Mouse (Mus musculus): ENCODE data around the gene Tigar. TPM values are rescaled to one million over a fixed set of nuclear protein-coding genes. Genes with fewer than 3 reads are reported as not detected.

The Tigar gene
- 16.1 and 22.9 TPM in 2 replicates for total RNA-seq (2021)
- long read RNA-seq, partial matches to known transcripts: 1 of 9 reads
- long read RNA-seq, other reads (novel, unspliced or antisense): 6 of 9 reads

- peak; percentile 93 for DNase-seq
These were observed at the start of gene Tigar for GRCm38 (mm10) chr6:127109402-127109930. TSS of gene Tigar (minus strand) at chr6:127109557.

- DNase-seq: no peak
These were observed 48.0 kb upstream of the Tigar start for GRCm38 (mm10) chr6:127157321-127157720.

GRCm38 (mm10) chr6:127155468-127155867 is 46.1 kb upstream of the Tigar start:
- DNase-seq: peak; percentile 24

GRCm38 (mm10) chr6:127154708-127155268 is 45.4 kb upstream of the Tigar start:
- DNase-seq: peak; percentile 74

- no peak for DNase-seq
These were observed 44.8 kb upstream of the Tigar start for GRCm38 (mm10) chr6:127153972-127154707.

GRCm38 (mm10) chr6:127153296-127153800 is 44.0 kb upstream of the Tigar start:
- DNase-seq: peak; percentile 68

GRCm38 (mm10) chr6:127152106-127152951 is 43.0 kb upstream of the Tigar start, which contains the start of gene Ccnd2:
TSS of gene Ccnd2 (minus strand) at chr6:127152193.
- peak; percentile 66 for DNase-seq

- DNase-seq: peak; percentile 49
These were observed 42.3 kb upstream of the Tigar start for GRCm38 (mm10) chr6:127151565-127152105.

- peak; percentile 89 for DNase-seq
These were observed 41.6 kb upstream of the Tigar start for GRCm38 (mm10) chr6:127150663-127151564.

- peak; percentile 45 for DNase-seq
These were observed 40.7 kb upstream of the Tigar start for GRCm38 (mm10) chr6:127149944-127150662.

GRCm38 (mm10) chr6:127149303-127149943 is 40.1 kb upstream of the Tigar start:
- DNase-seq: peak; percentile 46

GRCm38 (mm10) chr6:127148526-127149302 is 39.4 kb upstream of the Tigar start:
- DNase-seq: peak; percentile 43

GRCm38 (mm10) chr6:127147665-127148064 is 38.3 kb upstream of the Tigar start:
- DNase-seq: peak; percentile 85

- no peak for DNase-seq
These were observed 37.1 kb upstream of the Tigar start for GRCm38 (mm10) chr6:127146322-127146947.

GRCm38 (mm10) chr6:127145464-127146190 is 36.3 kb upstream of the Tigar start:
- no peak for DNase-seq

- no peak for DNase-seq
These were observed 34.4 kb upstream of the Tigar start for GRCm38 (mm10) chr6:127143576-127144288.

- no peak for DNase-seq
These were observed 33.8 kb upstream of the Tigar start for GRCm38 (mm10) chr6:127143124-127143520.

Data from adrenal gland, postnatal 25 days (tissue).